Mouse (Mus musculus) G1E (cell line): ENCODE results near the gene Adamts12. TPM values are rescaled to one million over a fixed set of nuclear protein-coding genes. Genes with fewer than 3 reads are reported as not detected.

Experiments
- ATAC-seq: 2 replicates; pipeline ENCODE4 v1.8.0; 2016; ENCODE audit warnings: mild to moderate bottlenecking; ENCODE audit not compliant: insufficient number of reproducible peaks, poor library complexity, low FRiP score, severe bottlenecking; ENCODE audit errors: extremely low read depth
- DNase-seq: peaks from one replicate; pipeline ENCODE4 v3.0.0; 2012; ENCODE audit warnings: low spot score
- H3K27me3 ChIP-seq: 2 replicates; pipeline ENCODE4 v1.6.1; 2012; ENCODE audit warnings: mild to moderate bottlenecking, low read length, inconsistent platforms; ENCODE audit not compliant: insufficient read depth
- H3K36me3 ChIP-seq: replicated peaks from 2 replicates; pipeline ENCODE3; 2012; ENCODE audit warnings: mild to moderate bottlenecking, inconsistent platforms
- H3K4me1 ChIP-seq: 2 replicates; pipeline ENCODE4 v1.6.1; 2012; ENCODE audit warnings: low read depth, low read length, inconsistent platforms, mixed read lengths; ENCODE audit not compliant: insufficient read depth
- H3K4me3 ChIP-seq: 2 replicates; pipeline ENCODE4 v1.5.1; 2012; ENCODE audit warnings: low read depth, mild to moderate bottlenecking, inconsistent platforms, low read length, moderate library complexity, mixed read lengths
- H3K9me3 ChIP-seq: replicated peaks from 2 replicates; pipeline ENCODE4 v1.6.1; 2012; ENCODE audit warnings: inconsistent platforms
- CTCF ChIP-seq: IDR thresholded peaks from 2 replicates; pipeline ENCODE4 v1.5.1; 2012; ENCODE audit warnings: low read depth, low read length, inconsistent platforms, mixed read lengths
- GATA1 ChIP-seq: IDR thresholded peaks from 2 replicates; pipeline ENCODE4 v1.6.1; 2012; ENCODE audit warnings: borderline replicate concordance, low read length, inconsistent platforms, mixed read lengths
- GATA2 ChIP-seq: IDR thresholded peaks from 2 replicates; pipeline ENCODE4 v1.6.1; 2012; ENCODE audit warnings: low read depth, low read length, inconsistent platforms, borderline replicate concordance
- POLR2AphosphoS5 ChIP-seq: IDR thresholded peaks from 2 replicates; pipeline ENCODE4 v1.6.1; 2012; ENCODE audit warnings: low read depth, low read length, inconsistent platforms; ENCODE audit not compliant: insufficient replicate concordance
- TAL1 ChIP-seq: conservative IDR thresholded peaks from 2 replicates; pipeline ENCODE4 v1.6.1; 2012; ENCODE audit warnings: low read depth, low read length, inconsistent platforms, mixed read lengths
- polyA plus RNA-seq: library from polyadenylated mRNA; stranded (reverse); fragments of >175 nt; gene quantifications from 2 replicates; pipeline ENCODE4 v1.2.3, GENCODE M21; 2012
- total RNA-seq, 2 experiments: library from RNA; stranded (forward) in 1 of 2; stranded (reverse) in 1 of 2; fragments of 200-1000 nt in 1 of 2; fragments of >200 nt in 1 of 2; fragmentation: Nextera tagmentation in 1 of 2; gene quantifications; 2 replicates each; pipeline ENCODE4 v1.2.3; 2014 to 2017

The Adamts12 gene
- total and polyA plus RNA-seq, 3 experiments: 0.16 TPM; not detected in 2

DNA sequence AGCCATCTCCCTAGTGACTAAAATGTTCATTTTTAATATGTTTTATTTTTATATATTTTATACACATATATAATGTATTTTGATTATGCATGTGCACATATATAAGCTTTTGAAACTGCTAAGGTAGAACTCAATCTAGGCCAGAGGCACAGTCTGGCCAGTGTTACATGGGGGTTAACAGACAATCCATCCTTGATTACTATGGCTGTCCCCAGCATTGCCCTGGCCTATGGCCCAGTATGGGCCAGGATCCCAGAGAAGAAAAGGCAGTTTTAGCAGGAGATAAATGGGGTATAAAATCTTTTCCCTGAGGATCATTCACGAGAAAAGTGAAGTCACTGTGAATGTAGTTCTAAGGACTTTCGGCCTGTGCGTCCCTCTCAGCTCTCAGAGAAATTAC lies 223.2 kb downstream of the Adamts12 start:
- no peaks in the 10 kb centered on the region for H3K36me3 ChIP-seq
- no peaks in the 10 kb centered on the region for H3K9me3 ChIP-seq
- no peak overlapping the region for H3K4me3 ChIP-seq
- TF ChIP-seq GATA1: no peak
- no peak for TF ChIP-seq TAL1
- TF ChIP-seq POLR2AphosphoS5: no peak
- TF ChIP-seq GATA2: no peak
- no peak for TF ChIP-seq CTCF
- DNase-seq (no peak), ATAC-seq (no peak)
- H3K4me1 ChIP-seq: no peaks in the 10 kb centered on the region
- H3K27me3 ChIP-seq: no peaks in the 10 kb centered on the region

DNA sequence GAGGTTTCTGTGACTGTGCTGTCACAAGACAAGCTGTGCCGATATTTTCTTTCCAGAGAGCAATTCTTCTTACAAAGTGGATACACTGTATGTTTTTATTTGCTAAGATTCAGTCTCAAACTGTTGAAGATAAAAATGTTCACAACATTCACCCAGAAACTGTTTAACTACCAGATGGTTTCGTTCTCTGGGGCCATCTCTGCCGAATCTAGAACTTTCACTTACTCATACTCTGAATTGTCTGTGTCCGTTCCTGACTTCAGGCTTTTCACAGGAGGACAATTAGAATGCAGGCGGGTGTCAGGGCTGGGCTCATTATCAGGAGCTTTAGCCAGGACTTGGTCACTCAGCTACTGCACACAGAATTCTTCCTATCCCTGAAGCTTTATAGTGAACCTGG lies 227.7 kb downstream of the Adamts12 start:
- no peak for TF ChIP-seq POLR2AphosphoS5
- no peak for TF ChIP-seq TAL1
- no peak for TF ChIP-seq GATA2
- TF ChIP-seq GATA1: no peak
- no peak for TF ChIP-seq CTCF
- Histone ChIP-seq H3K4me1 (no peaks in the 10 kb centered on the region), H3K36me3 (no peaks in the 10 kb centered on the region), H3K4me3 (no peak overlapping the region), H3K9me3 (no peaks in the 10 kb centered on the region), H3K27me3 (no peaks in the 10 kb centered on the region)
- DNase-seq: no peak
- ATAC-seq: no peak

DNA sequence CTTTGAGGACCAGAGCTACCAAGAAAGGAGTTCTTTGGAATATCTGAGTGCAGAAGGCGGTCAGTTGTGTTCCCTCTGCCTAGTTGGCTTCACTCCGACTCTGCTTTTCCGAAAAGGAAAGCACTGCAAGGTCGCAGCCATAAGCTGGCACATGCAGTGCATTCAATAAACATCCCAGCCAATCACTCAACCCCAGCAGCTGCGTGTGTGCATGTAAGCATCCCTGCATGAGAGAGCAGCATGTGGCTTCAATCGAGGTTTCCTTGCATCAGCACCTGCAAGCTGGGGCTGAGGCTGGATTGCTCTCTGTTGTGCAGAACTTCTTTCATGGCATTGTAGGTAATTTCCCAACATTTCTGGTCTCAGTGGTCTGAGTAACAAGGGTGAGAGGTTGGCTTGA lies 230.4 kb downstream of the Adamts12 start:
- DNase-seq (no peak), ATAC-seq (no peak)
- H3K36me3 ChIP-seq: no peaks in the 10 kb centered on the region
- no peaks in the 10 kb centered on the region for H3K9me3 ChIP-seq
- TF ChIP-seq GATA1 (no peak), TAL1 (no peak), POLR2AphosphoS5 (no peak), GATA2 (no peak), CTCF (no peak)
- H3K4me1 ChIP-seq: no peaks in the 10 kb centered on the region
- H3K4me3 ChIP-seq: no peak overlapping the region
- 0 out of 2 replicates have a peak, but pooled peaks cover 3% of the 10 kb centered on the region for H3K27me3 ChIP-seq

DNA sequence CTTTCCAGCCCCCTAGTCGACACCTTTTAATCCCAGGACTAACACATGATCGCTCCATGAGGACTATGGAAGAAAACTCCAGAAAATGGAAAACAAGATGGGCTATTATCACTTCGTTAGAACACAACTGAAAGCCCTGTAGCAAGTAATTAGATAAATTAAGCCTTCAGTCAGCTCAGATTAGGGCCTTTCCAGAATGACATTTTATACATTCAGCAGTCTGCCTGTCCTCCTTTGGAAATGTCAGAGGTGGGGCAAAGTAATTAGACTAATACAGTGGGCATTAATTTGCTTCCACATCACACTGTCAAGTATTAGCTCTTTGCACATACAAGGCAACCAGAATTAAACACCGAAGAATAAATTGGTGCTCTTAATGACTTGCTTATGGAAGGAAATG lies 233.4 kb downstream of the Adamts12 start:
- Histone ChIP-seq H3K4me1 (no peaks in the 10 kb centered on the region), H3K36me3 (no peaks in the 10 kb centered on the region), H3K4me3 (no peak overlapping the region), H3K27me3 (0 out of 2 replicates have a peak, but pooled peaks cover 3% of the 10 kb centered on the region), H3K9me3 (no peaks in the 10 kb centered on the region)
- DNase-seq (no peak), ATAC-seq (no peak)
- TF ChIP-seq POLR2AphosphoS5 (no peak), CTCF (no peak), GATA1 (no peak), TAL1 (no peak)

DNA sequence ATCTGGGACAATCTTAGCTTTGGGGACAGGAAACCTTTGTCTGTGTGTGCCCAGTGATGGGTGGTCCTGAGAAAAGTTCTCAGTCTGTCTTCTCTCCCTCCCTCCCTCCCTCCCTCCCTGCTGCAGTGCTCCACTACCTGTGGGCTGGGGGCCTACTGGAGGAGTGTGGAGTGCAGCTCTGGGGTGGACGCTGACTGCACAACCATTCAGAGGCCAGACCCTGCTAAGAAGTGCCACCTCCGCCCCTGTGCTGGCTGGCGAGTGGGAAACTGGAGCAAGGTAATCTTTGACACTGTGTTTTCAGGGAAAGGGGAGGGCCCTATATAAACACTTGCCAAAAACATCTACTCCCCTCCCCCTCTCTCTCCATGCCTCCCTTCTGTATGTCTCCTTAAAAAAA lies 252.5 kb downstream of the Adamts12 start:
- Histone ChIP-seq H3K27me3 (peaks cover 3% of the 10 kb centered on the region; the same call in 1 of the 2 replicates), H3K36me3 (no peaks in the 10 kb centered on the region), H3K9me3 (no peaks in the 10 kb centered on the region), H3K4me1 (no peaks in the 10 kb centered on the region), H3K4me3 (no peak overlapping the region)
- ATAC-seq (no peak), DNase-seq (no peak)
- TF ChIP-seq GATA1 (no peak), CTCF (no peak), TAL1 (no peak), POLR2AphosphoS5 (no peak), GATA2 (no peak)

DNA sequence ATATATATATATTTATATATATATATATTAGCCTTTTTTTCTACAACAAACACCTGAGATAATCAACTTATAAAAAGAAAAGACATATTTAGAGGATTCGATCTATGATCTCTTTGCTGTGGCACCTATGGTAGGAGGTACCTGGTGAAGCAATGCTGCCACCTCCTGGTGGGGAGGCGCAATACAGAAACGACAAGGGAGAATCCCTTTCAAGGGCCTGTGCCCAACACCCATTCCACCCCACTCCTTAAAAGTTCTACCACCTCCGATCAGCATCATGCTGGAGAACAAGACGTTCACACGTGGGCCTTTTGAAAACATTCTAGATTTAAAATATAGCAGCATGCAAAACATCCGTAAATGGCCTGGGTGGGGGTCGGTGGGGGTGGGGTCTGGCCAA lies 255.9 kb downstream of the Adamts12 start:
- peak; percentile 8 for DNase-seq

DNA sequence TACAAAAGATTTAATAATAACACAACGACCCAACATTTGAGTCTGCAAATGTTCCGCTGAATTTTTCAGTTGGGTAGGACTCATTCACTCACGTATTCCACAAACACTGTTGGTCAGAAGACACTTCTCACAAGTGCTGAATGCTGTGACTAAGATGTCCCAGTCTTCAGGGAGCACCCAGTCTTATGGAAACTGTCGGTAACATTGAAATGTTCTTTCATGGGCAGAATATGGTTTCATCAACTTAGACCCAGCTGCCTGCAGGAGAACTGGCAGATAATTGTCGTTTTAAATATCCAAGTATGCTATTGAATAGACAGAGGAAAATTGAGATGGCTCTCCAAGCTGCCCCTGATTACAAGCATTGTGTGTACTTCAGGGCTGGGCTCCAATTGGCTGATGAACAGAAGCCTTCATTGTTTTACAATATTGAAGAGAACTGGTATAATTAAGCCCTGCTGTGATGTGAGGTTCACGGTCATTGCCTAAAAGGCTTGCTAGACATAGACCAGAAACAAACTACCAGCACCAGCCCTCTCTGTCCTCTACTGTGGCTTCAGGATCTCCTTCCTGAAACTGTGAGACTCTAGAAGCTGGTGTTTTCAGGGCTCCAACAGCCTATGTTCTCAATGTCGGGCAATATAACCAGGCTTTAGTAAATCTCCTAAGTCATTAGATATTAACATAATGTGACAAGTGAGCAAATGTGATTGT lies 275.0 kb downstream of the Adamts12 start:
- Histone ChIP-seq H3K36me3 (no peaks in the 10 kb centered on the region), H3K4me1 (no peaks in the 10 kb centered on the region), H3K4me3 (no peak overlapping the region), H3K27me3 (no peaks in the 10 kb centered on the region), H3K9me3 (no peaks in the 10 kb centered on the region)
- TF ChIP-seq CTCF: no peak
- TF ChIP-seq POLR2AphosphoS5: no peak
- TF ChIP-seq GATA2: no peak
- TF ChIP-seq TAL1: no peak
- TF ChIP-seq GATA1: no peak
- ATAC-seq: no peak
- no peak for DNase-seq

More for the DNA sequence above, 255.9 kb downstream of the Adamts12 start:
- Histone ChIP-seq H3K9me3 (no peaks in the 10 kb centered on the region), H3K4me1 (no peaks in the 10 kb centered on the region), H3K27me3 (peaks cover 3% of the 10 kb centered on the region; the same call in 1 of the 2 replicates), H3K4me3 (no peak overlapping the region), H3K36me3 (no peaks in the 10 kb centered on the region)
- TF ChIP-seq CTCF (peak; percentile 58), TAL1 (no peak)
- ATAC-seq: no peak
